Mouse (Mus musculus): Measurements from ENCODE around the gene Serpina12.
A peak's percentile ranks its signal among the peaks of the same experiment; 100 is the strongest.

DNA sequence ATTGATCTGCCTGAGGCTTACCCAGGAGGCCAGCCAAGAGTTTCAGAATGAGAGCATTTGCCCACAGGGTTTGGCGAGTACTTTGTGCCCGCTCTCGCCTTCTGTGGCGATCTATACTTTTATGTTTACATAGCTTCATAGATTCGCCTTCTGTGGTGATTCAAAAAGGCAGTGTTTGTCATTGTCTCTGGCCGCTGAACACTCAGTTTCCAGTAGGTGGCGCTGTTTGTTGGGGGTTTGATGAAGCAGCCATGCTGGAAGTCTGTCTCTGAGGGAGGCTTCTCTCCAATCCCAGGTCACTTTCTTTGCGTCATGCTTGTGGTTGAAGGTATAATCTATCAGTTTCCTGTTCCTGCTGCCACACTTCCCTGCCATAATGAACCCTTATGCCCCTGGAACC lies 22.0 kb upstream of the Serpina12 start:
- TF ChIP-seq CTCF (IDR thresholded peaks at IDR 0.05; ENCODE audit: low read depth) (peak; percentile 74), EP300 (IDR thresholded peaks at IDR 0.05; ENCODE audit: low read depth) (no peak)
